Mouse (Mus musculus): ENCODE measurements around the gene Klf13.

- TF ChIP-seq CTCF (IDR thresholded peaks at IDR 0.05; ENCODE audit: extremely low read depth, insufficient read depth, low read length) (no peak), POLR2A (IDR thresholded peaks at IDR 0.05; ENCODE audit: extremely low read depth, insufficient read depth, low read length) (peak; percentile 79)
These were observed at the start of gene Klf13 for GRCm38 (mm10) chr7:63938914-63939396.
